Comparison of ENCODE assay signal across 8 mouse cellular contexts in the genomic region with DNA sequence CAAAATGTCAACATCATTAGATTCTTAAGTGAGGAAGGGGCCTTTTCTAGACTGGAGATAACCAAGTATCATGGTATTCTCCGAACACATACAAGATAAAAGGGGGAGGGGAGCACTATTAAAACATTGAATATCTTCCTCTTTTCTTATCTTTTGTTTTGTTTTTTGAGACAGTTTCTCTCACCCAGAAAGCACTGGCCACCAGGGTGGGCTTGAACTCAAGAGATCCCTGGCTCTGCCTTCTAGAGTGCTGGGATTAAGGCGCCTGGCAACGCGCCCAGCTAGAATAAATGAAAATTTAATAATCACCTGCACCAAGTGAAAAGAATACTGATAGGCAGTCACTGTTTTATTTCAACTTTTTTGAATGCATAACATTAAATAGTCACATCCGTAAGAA. TPM values are rescaled to one million over a fixed set of nuclear protein-coding genes. Genes with fewer than 3 reads are reported as not detected.
A peak's percentile ranks its signal among the peaks of the same experiment; 100 is the strongest.
DNase-seq lines count a peak whose midpoint lies in the region; ATAC-seq and TF ChIP-seq lines count a peak whose summit lies in the region.

No protein-coding gene starts in this region.

- peak overlapping the region; percentile 86 for H3K4me3 ChIP-seq in heart, embryonic 10.5 days
- peak overlapping the region; percentile 25 to 89; a peak in 3 of 4 replicates for H3K4me3 ChIP-seq in ES-E14 (ENCODE audit: insufficient read depth in 1 of 2, low read depth in 1 of 2, low read length in 2 of 2, poor library complexity in 1 of 2, severe bottlenecking in 1 of 2)
- H3K4me3 ChIP-seq in embryonic facial prominence, embryonic 13.5 days: peak overlapping the region; percentile 68
- peak overlapping the region; percentile 83 for H3K4me3 ChIP-seq in kidney, postnatal 0 days (replicated peaks; ENCODE audit: low read depth, low read length)
- H3K4me3 ChIP-seq in neural tube, embryonic 14.5 days (ENCODE audit: low read depth, low read length): peak overlapping the region; percentile 74

- no peaks in the 10 kb centered on the region for H3K9me3 ChIP-seq in heart, embryonic 10.5 days
- no peaks in the 10 kb centered on the region for H3K9me3 ChIP-seq in ES-E14 (ENCODE audit: control insufficient read depth, insufficient read depth, low read depth, low read length)
- H3K9me3 ChIP-seq in embryonic facial prominence, embryonic 13.5 days: no peaks in the 10 kb centered on the region
- H3K9me3 ChIP-seq in kidney, postnatal 0 days (replicated peaks; ENCODE audit: low read length): no peaks in the 10 kb centered on the region
- no peaks in the 10 kb centered on the region for H3K9me3 ChIP-seq in neural tube, embryonic 14.5 days (ENCODE audit: control insufficient read depth, low read length)

- H3K27me3 ChIP-seq in heart, embryonic 10.5 days (ENCODE audit: insufficient read depth, poor library complexity, severe bottlenecking): no peaks in the 10 kb centered on the region
- no peaks in the 10 kb centered on the region for H3K27me3 ChIP-seq in embryonic facial prominence, embryonic 13.5 days
- H3K27me3 ChIP-seq in kidney, postnatal 0 days (ENCODE audit: insufficient read depth, low read length): no peaks in the 10 kb centered on the region
- 0 out of 2 replicates have a peak, but pooled peaks cover 2% of the 10 kb centered on the region for H3K27me3 ChIP-seq in neural tube, embryonic 14.5 days (ENCODE audit: control insufficient read depth, insufficient read depth, low read length)

- no peak for ATAC-seq in embryonic facial prominence, embryonic 13.5 days (ENCODE audit: insufficient number of reproducible peaks, insufficient read depth, low FRiP score, low TSS enrichment, low read depth)
- ATAC-seq in kidney, postnatal 0 days (replicated peaks; ENCODE audit: low FRiP score, low read depth): no peak
- ATAC-seq in neural tube, embryonic 14.5 days (ENCODE audit: low read depth): no peak

- 46% methylated on average over 5 of the region's 5 CpGs for WGBS in heart, embryonic 10.5 days
- 39% methylated on average over 5 of the region's 5 CpGs for WGBS in embryonic facial prominence, embryonic 13.5 days
- WGBS in kidney, postnatal 0 days: 43% methylated on average over 5 of the region's 5 CpGs
- WGBS in neural tube, embryonic 14.5 days: 39% methylated on average over 5 of the region's 5 CpGs

- no peak overlapping the region for H3K9ac ChIP-seq in ES-E14 (ENCODE audit: insufficient read depth, low read depth, low read length, poor library complexity, severe bottlenecking)
- peak overlapping the region; percentile 65; the same call in 1 of the 2 replicates for H3K9ac ChIP-seq in embryonic facial prominence, embryonic 13.5 days
- peak overlapping the region; percentile 91; the same call in 1 of the 2 replicates for H3K9ac ChIP-seq in kidney, postnatal 0 days (ENCODE audit: low read depth, low read length)
- peak overlapping the region; percentile 78; the same call in 1 of the 2 replicates for H3K9ac ChIP-seq in neural tube, embryonic 14.5 days (replicated peaks; ENCODE audit: low read depth, low read length)

- peak overlapping the region; percentile 70 for H3K4me2 ChIP-seq in embryonic facial prominence, embryonic 13.5 days
- peak overlapping the region; percentile 56 for H3K4me2 ChIP-seq in kidney, postnatal 0 days (ENCODE audit: low read length)
- H3K4me2 ChIP-seq in neural tube, embryonic 14.5 days (ENCODE audit: low read depth, low read length): peak overlapping the region; percentile 63

- peak overlapping the region; percentile 99 for H3K27ac ChIP-seq in heart, embryonic 10.5 days
- no peak overlapping the region for H3K27ac ChIP-seq in ES-E14 (ENCODE audit: insufficient read depth, low read depth, low read length, poor library complexity, severe bottlenecking)
- no peak overlapping the region for H3K27ac ChIP-seq in embryonic facial prominence, embryonic 13.5 days
- H3K27ac ChIP-seq in kidney, postnatal 0 days: no peak overlapping the region
- H3K27ac ChIP-seq in neural tube, embryonic 14.5 days (ENCODE audit: low read depth, low read length): no peak overlapping the region

- H3K4me1 ChIP-seq in heart, embryonic 10.5 days: peaks cover 15% of the 10 kb centered on the region
- H3K4me1 ChIP-seq in ES-E14 (ENCODE audit: control insufficient read depth in 2 of 2, insufficient read depth in 2 of 2, low read length in 2 of 2, poor library complexity in 1 of 2): 0 out of 4 replicates have a peak, but pooled peaks cover 0 to 3% of the 10 kb centered on the region in 2 experiments
- H3K4me1 ChIP-seq in embryonic facial prominence, embryonic 13.5 days: peaks cover 28% of the 10 kb centered on the region
- 0 out of 2 replicates have a peak, but pooled peaks cover 12% of the 10 kb centered on the region for H3K4me1 ChIP-seq in kidney, postnatal 0 days (replicated peaks; ENCODE audit: insufficient read depth, low read length)
- H3K4me1 ChIP-seq in neural tube, embryonic 14.5 days (ENCODE audit: control insufficient read depth, insufficient read depth, low read length): peaks cover 21% of the 10 kb centered on the region

- DNase-seq in heart, embryonic 10.5 days (ENCODE audit: low spot score): no peak
- no peak for DNase-seq in heart, adult 8-10 months (ENCODE audit: low spot score)
- no peak for DNase-seq in ES-E14 (ENCODE audit: low read depth, low spot score)
- DNase-seq in kidney, postnatal 0 days (ENCODE audit: low spot score): no peak
- no peak for DNase-seq in layer of hippocampus, postnatal 36 days
- DNase-seq in ovary, postnatal 36 days (ENCODE audit: low spot score): no peak

- H3K36me3 ChIP-seq in heart, embryonic 10.5 days: peaks cover 9% of the 10 kb centered on the region; the same call in 1 of the 2 replicates
- H3K36me3 ChIP-seq in ES-E14 (ENCODE audit: control insufficient read depth, insufficient read depth, low read length, poor library complexity, severe bottlenecking): no peaks in the 10 kb centered on the region; the same call in 1 of the 2 replicates
- peaks cover 5% of the 10 kb centered on the region for H3K36me3 ChIP-seq in embryonic facial prominence, embryonic 13.5 days
- H3K36me3 ChIP-seq in kidney, postnatal 0 days (ENCODE audit: insufficient read depth, low read length): 0 out of 2 replicates have a peak, but pooled peaks cover 4% of the 10 kb centered on the region
- H3K36me3 ChIP-seq in neural tube, embryonic 14.5 days (ENCODE audit: control insufficient read depth, insufficient read depth, low read length): no peaks in the 10 kb centered on the region

- TF ChIP-seq CTCF in kidney, postnatal 0 days (IDR thresholded peaks at IDR 0.05; ENCODE audit: low read depth): peak; percentile 10; the same call in 1 of the 2 replicates

- in situ Hi-C loops in ES-E14 (cut with MboI; ENCODE audit: low sequenced_read_pairs in 2 of 2, unreplicated experiment in 2 of 2): no loop called here

TF ChIP-seq in ES-E14, 5 proteins besides CTCF, POLR2A, EP300 and RAD21:
- no peak for TF ChIP-seq CHD2 (IDR thresholded peaks at IDR 0.05; ENCODE audit: low read depth, low read length)
- no peak for TF ChIP-seq MAFK (IDR thresholded peaks at IDR 0.05; ENCODE audit: insufficient read depth, low read depth, low read length)
- no peak for TF ChIP-seq ZNF384 (IDR thresholded peaks at IDR 0.05; ENCODE audit: low read depth, low read length)
- TF ChIP-seq HCFC1 (IDR thresholded peaks at IDR 0.05; ENCODE audit: borderline replicate concordance, insufficient read depth, low read length): no peak
- no peak for TF ChIP-seq ZC3H11A (IDR thresholded peaks at IDR 0.05; ENCODE audit: borderline replicate concordance, low read depth, low read length)

RNA-seq across cellular contexts. Expression of gene Srek1, which starts 1.5 kb away (rescaled TPM):
- 58.3 and 63.2 TPM in 2 replicates for polyA plus RNA-seq in heart, embryonic 10.5 days (2016; fragmentation: Nextera tagmentation; extraction: Ambion mirVana)
- 10 to 100 TPM; 18.2 to 23.2 (median 20.7) TPM for total RNA-seq in heart, adult 8-10 months (2022)
- total RNA-seq in ES-E14 (2012; rRNA removed): 59.3 and 63.1 TPM in 2 replicates
- 116 and 121 TPM in 2 replicates for polyA plus RNA-seq in embryonic facial prominence, embryonic 13.5 days (2015; fragmentation: Nextera tagmentation; extraction: Ambion mirVana)
- polyA plus RNA-seq in kidney, postnatal 0 days (2015; fragmentation: Nextera tagmentation; extraction: Ambion mirVana): 46.3 and 55.2 TPM in 2 replicates
- 93.1 and 98.8 TPM in 2 replicates for polyA plus RNA-seq in neural tube, embryonic 14.5 days (2014; fragmentation: Nextera tagmentation; extraction: Ambion mirVana)
- total RNA-seq in layer of hippocampus, postnatal 36 days (2021): 100 to 1,000 TPM in 1 of 2 experiments, 10 to 100 TPM in 1; 82.5 to 110 TPM
